Mouse (Mus musculus) cortical plate, adult 2 months (tissue): Measurements from ENCODE around the gene Haus8.

Experiments
- CTCF ChIP-seq: fragments of 200-500 bp; IDR thresholded peaks from 2 replicates; pipeline ENCODE4 v1.5.1; 2011; ENCODE audit warnings: mild to moderate bottlenecking, control low read depth, low read length; ENCODE audit not compliant: insufficient read depth; ENCODE audit errors: extremely low read depth
- POLR2A ChIP-seq: fragments of 200-500 bp; IDR thresholded peaks from 2 replicates; pipeline ENCODE4 v1.6.1; 2011; ENCODE audit warnings: mild to moderate bottlenecking, low read length, control low read depth; ENCODE audit not compliant: insufficient read depth; ENCODE audit errors: extremely low read depth

DNA sequence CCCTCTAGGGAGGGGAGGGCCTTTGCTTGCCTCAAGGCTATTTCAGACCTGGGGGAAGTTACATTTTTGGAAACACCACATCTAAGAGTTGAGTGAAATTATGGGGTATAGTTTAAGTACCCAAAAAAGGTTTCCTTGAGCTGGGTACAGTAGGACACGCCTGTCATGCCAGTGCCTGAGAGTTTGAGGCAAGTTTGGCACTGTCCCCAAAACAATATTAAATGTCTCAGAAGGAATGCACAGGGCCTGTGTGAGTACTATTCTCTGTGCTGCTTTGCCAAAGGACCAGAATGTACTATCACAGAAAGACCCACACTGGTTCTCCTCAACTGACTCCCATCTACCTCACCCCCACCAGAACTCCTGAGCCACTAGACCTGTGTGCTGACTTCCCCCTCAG is 30.9 kb upstream of the Haus8 start:
- TF ChIP-seq POLR2A (no peak), CTCF (no peak)
